Mouse (Mus musculus) stomach, embryonic 16.5 days (tissue): ENCODE data around the gene Hbq1a. TPM values are rescaled to one million over a fixed set of nuclear protein-coding genes. Genes with fewer than 3 reads are reported as not detected.
"Not testable (repeated sequence)": the region's sequence is repeated elsewhere in the genome, so short reads cannot be mapped to it uniquely, and the experiment has no call there.

Source experiments
- ATAC-seq: fragments of 200-750 bp; cut with Nextera tagmentation; 2 replicates; pipeline ENCODE4 v1.8.0; 2017; ENCODE audit warnings: moderate number of reproducible peaks, moderate TSS enrichment; ENCODE audit not compliant: insufficient read depth, low FRiP score
- H3K27ac ChIP-seq: fragments of 300-500 bp; sonication (generic); 2 replicates; pipeline ENCODE4 v1.5.1; 2014; ENCODE audit warnings: low read length
- H3K27me3 ChIP-seq: fragments of 300-500 bp; sonication (generic); 2 replicates; pipeline ENCODE4 v1.6.1; 2014; ENCODE audit warnings: low read length, control low read depth, mixed read lengths; ENCODE audit not compliant: control insufficient read depth, insufficient read depth
- H3K36me3 ChIP-seq: fragments of 300-500 bp; sonication (generic); 2 replicates; pipeline ENCODE4 v1.6.1; 2014; ENCODE audit warnings: low read length; ENCODE audit not compliant: control insufficient read depth, insufficient read depth
- H3K4me1 ChIP-seq: fragments of 300-500 bp; sonication (generic); 2 replicates; pipeline ENCODE4 v1.6.1; 2014; ENCODE audit warnings: low read length, control low read depth, mixed read lengths; ENCODE audit not compliant: control insufficient read depth, insufficient read depth
- H3K4me2 ChIP-seq: fragments of 300-500 bp; sonication (generic); 2 replicates; pipeline ENCODE4 v1.6.1; 2014; ENCODE audit warnings: low read depth, low read length, mixed read lengths
- H3K4me3 ChIP-seq: fragments of 300-500 bp; sonication (generic); replicated peaks from 2 replicates; pipeline ENCODE4 v1.5.1; 2014; ENCODE audit warnings: mild to moderate bottlenecking, low read length
- H3K9ac ChIP-seq: fragments of 300-500 bp; sonication (generic); 2 replicates; pipeline ENCODE4 v1.6.1; 2014; ENCODE audit warnings: low read length
- H3K9me3 ChIP-seq: fragments of 300-500 bp; sonication (generic); replicated peaks from 2 replicates; pipeline ENCODE4 v1.6.1; 2016; ENCODE audit warnings: low read length, control low read depth; ENCODE audit not compliant: control insufficient read depth
- WGBS: fragments of 180-500 bp; shearing (Covaris S2); extraction: QIAGEN DNeasy Blood & Tissue Kit; methylation state at CpG from one replicate; pipeline ENCODE4 v1.1.7; 2014; 5-methylcytosine and 5-hydroxymethylcytosine counted together
- polyA plus RNA-seq: library from polyadenylated mRNA; unstranded; fragments of >200 nt; fragmentation: Nextera tagmentation; extraction: Ambion mirVana; gene quantifications from 2 replicates; pipeline ENCODE4 v1.2.1, GENCODE M21; 2015

The Hbq1a gene
- polyA plus RNA-seq, 1 experiment from 2014 or later: 0.62 TPM

DNA sequence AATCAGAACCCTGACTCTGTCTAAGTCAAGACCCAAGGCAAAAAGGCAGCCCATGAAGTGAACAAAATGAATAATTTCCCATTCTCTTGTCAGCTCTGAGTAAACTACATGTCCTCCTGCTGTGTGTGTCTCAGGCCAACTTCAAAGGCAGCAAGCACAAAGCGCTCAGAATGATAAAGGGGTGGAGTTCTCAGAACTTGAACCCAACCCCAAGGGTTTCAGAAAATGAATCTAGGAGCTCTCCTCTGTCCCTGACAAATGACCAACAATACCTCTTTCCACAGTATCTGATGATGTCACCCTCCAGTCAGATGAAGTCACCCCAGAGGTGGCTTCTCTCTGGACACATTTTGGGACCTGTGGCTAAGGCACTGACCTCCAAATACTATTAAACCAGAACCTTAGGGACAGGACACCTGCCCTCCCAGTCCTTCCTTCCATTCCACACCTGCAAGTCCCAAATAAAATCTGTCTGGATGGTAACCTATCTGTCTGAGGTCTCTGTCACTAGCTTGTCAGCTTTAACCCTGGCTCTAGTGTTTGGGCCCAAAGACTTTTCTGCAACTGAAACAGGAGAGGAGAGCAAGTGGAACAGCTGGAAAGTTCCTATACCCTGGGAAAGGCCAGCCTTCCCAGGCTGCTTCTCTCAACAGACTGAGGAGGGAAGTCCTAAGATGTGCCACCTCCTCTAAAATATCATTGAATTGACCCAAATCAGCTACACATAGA is 18.3 kb upstream of the Hbq1a start:
- H3K9ac ChIP-seq: no peak overlapping the region
- ATAC-seq: no peak
- H3K36me3 ChIP-seq: no peaks in the 10 kb centered on the region
- H3K9me3 ChIP-seq: no peaks in the 10 kb centered on the region
- no peaks in the 10 kb centered on the region for H3K27me3 ChIP-seq
- no peak overlapping the region for H3K4me2 ChIP-seq
- no peak overlapping the region for H3K4me3 ChIP-seq
- no peak overlapping the region for H3K27ac ChIP-seq
- 72% methylated on average over 1 of the region's 1 CpGs for WGBS
- H3K4me1 ChIP-seq: no peaks in the 10 kb centered on the region

DNA sequence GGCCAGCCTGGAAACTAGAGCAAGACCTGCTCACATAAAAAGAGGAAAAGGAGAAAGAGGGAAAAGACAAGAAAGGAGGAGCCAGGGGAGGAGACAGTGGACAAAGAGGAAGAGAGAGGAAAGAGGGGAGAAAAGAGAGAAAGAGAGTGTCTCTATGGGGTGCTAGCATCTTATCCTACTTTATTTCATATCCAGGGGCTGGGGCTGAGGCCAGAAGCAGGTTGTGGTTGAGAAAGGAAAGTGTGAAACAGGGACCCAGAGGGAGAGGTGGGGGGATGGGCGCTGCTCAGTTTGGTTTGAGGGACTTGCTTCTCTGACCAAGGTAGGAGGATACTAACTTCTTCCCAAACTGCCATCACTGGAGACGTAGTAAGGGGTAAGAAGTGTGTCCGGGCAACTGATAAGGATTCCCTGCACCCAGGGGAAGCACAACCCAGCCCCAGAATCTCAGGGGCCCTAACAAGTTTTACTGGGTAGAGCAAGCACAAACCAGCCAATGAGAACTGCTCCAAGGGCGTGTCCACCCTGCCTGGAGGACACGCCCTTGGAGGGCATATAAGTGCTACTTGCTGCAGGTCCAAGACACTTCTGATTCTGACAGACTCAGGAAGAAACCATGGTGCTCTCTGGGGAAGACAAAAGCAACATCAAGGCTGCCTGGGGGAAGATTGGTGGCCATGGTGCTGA is 16.6 kb upstream of the Hbq1a start, which contains the start of gene Hba-a1:
Gene Hba-a1, plus strand, starts transcription at position 421 of the 687 bp plus-strand sequence.
- not testable (repeated sequence) for H3K4me3 ChIP-seq, H3K9ac ChIP-seq, H3K27me3 ChIP-seq, H3K36me3 ChIP-seq, H3K4me2 ChIP-seq, H3K9me3 ChIP-seq, H3K27ac ChIP-seq, H3K4me1 ChIP-seq
- peak; percentile 52 for ATAC-seq
- 64% methylated on average over 1 of the region's 5 CpGs for WGBS

DNA sequence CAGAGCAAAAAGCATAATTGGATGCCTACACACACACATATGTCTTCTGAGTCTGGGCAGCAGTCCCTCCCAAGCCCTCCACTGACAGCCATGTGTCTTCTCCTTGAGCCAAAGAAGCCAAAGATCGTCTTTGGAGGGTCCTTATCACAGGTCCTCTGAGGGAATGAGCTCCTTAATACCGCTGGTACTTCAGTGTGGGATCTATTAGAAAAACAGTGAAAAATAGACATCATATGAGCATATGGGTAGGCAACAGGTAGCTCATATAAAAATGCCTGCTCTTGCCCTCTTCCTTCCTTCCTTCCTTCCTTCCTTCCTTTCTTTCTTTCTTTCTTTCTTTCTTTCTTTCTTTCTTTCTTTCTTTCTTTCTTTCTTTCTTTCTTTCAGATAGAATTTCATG is 15.3 kb upstream of the Hbq1a start:
- ATAC-seq, H3K4me1 ChIP-seq, H3K27ac ChIP-seq, H3K36me3 ChIP-seq, H3K4me3 ChIP-seq, H3K9ac ChIP-seq, H3K9me3 ChIP-seq, H3K27me3 ChIP-seq, H3K4me2 ChIP-seq: not testable (repeated sequence)
- WGBS: 47% methylated on average over 2 of the region's 2 CpGs

DNA sequence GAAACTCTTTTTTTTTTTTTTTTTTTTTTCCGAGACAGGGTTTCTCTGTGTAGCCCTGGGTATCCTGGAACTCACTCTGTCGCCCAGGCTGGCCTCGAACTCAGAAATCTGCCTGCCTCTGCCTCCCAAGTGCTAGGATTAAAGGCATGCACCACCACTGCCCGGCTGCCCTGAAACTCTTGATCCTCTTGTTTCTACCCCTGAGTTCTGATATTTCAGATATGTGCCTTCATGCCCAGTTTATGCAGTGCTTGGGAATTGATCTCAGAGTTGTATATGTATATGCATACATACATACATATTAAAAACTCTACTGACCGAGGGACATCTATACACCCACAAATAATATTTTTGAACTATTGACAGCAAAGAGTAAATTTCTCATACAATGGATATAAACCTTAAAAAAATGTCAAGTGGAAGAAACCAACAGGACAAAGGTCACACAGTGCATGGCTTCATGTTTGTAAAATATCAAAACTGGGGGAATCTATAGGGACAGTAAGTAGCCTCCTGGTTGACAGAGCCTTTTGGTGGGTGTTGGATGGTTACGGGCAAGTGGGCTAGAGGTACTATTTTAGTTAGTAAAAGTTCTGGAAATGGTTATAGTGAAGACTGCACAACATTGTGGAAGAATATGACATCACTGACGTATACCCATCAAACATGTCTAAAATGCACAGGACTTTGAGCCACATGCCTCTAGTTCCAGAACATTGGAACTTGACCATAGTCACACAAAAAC is 14.7 kb upstream of the Hbq1a start:
- H3K9ac ChIP-seq: no peak overlapping the region

DNA sequence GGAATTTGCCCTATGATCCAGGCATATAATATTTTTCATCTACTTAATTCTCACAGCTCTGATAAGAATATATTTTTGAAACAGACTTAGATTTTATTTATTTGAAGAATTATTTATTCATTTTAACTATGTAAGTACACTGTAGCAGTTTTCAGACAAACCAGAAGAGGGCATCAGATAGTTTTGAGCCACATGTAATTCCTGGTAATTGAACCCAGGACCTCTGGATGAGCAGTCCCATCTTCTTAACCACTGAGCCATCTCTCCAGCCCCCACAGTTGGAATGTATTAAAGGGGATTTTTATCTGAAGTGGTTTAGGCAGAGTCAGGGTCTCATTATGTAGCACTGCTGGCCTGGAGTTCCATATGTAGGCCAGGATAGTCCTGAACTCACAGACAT is 14.0 kb upstream of the Hbq1a start:
- not testable (repeated sequence) for ATAC-seq

More for the DNA sequence above, 14.7 kb upstream of the Hbq1a start:
- peak; percentile 45 for ATAC-seq
- H3K27me3 ChIP-seq: 0 out of 2 replicates have a peak, but pooled peaks cover 4% of the 10 kb centered on the region
- no peak overlapping the region for H3K4me2 ChIP-seq
- no peaks in the 10 kb centered on the region for H3K9me3 ChIP-seq
- no peaks in the 10 kb centered on the region for H3K4me1 ChIP-seq
- H3K4me3 ChIP-seq: no peak overlapping the region
- no peak overlapping the region for H3K27ac ChIP-seq
- no peaks in the 10 kb centered on the region for H3K36me3 ChIP-seq
- WGBS: 75% methylated on average over 7 of the region's 7 CpGs

DNA sequence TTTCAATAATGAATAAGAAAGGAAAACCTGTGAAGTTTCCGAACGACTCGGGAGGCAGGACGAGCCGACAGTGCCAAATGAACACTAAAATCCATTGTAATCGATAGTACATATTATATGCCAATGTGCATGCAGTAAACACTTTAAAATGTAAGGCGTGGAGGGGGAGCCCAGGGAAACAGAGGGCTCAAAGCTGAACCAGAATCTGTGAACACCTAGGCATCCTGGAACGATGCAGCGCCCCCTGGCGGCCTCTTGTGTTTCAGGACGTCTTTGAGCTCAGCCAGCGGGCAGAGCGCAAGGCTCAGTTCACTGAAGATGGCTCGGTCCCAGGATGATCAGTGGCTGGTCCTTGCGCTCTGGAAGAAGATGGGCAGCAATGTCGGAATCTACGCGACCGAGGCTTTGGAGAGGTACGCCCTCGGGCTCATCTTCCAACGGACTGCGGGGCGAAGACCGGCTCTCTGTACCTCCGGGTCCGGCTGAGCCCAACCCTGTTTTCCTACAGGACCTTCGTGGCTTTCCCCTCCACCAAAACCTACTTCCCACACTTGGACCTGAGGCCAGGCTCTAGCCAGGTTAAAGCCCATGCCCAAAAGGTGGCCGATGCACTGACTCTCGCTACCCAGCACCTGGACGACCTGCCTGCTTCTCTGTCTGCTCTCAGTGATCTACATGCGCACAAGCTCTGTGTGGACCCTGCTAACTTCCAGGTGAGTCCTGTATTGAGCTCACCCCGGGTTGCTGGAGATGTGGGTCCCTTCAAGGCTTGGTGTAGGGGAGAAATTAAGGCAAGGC is 13.0 kb upstream of the Hbq1a start, which contains the start of gene Hbq1b:
Gene Hbq1b, plus strand, starts transcription at position 271 of the 798 bp plus-strand sequence.
- not testable (repeated sequence) for H3K27ac ChIP-seq, H3K36me3 ChIP-seq, H3K4me1 ChIP-seq, H3K27me3 ChIP-seq, H3K9ac ChIP-seq, H3K9me3 ChIP-seq
- H3K4me3 ChIP-seq: peak within 1 kb of the TSS; percentile 30
- peak within 1 kb of the TSS; percentile 50 for H3K4me2 ChIP-seq
- 18% methylated on average over 30 of the region's 33 CpGs for WGBS
- peak; percentile 41; the same call in 1 of the 2 replicates for ATAC-seq

More for the DNA sequence above, 14.0 kb upstream of the Hbq1a start:
- H3K36me3 ChIP-seq, H3K9me3 ChIP-seq, H3K9ac ChIP-seq, H3K4me1 ChIP-seq, H3K4me2 ChIP-seq, H3K27ac ChIP-seq, H3K4me3 ChIP-seq, H3K27me3 ChIP-seq: not testable (repeated sequence)

DNA sequence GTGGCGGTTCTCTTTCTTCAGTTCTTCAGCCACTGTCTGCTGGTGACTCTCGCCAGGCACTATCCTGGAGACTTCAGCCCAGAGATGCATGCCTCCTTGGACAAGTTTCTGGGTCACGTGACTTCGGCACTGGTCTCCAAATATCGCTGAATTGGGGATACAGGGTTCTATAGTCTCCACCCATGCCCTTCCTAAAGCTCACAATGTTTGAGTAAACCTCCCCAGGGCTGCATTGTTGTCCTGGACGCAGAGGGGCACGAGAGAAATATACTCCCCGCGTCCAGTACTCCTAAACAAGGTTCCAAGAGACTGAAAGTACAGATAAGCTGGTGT is 12.4 kb upstream of the Hbq1a start:
- Histone ChIP-seq H3K9ac (no peak overlapping the region), H3K9me3 (no peaks in the 10 kb centered on the region), H3K36me3 (no peaks in the 10 kb centered on the region), H3K4me3 (no peak overlapping the region), H3K27me3 (0 out of 2 replicates have a peak, but pooled peaks cover 4% of the 10 kb centered on the region), H3K27ac (no peak overlapping the region), H3K4me1 (no peaks in the 10 kb centered on the region), H3K4me2 (no peak overlapping the region)
- ATAC-seq: no peak
- 63% methylated on average over 9 of the region's 9 CpGs for WGBS

DNA sequence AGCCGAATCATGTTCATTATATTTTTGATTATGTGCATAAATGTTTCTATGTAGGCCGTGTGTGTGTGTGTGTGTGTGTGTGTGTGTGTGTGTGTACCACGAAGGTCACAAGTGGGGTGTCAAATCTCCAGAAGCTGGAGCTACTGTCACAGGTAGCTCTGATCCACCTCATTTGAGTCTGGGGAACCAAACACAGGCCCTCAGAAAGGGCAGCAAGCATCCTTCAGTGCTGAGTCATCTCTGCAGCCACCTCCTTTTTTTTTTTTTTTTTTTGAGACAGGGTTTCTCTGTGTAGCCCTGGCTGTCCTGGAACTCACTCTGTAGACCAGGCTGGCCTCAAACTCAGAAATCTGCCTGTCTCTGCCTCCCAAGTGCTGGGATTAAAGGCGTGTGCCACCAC is 7.0 kb upstream of the Hbq1a start:
- not testable (repeated sequence) for H3K36me3 ChIP-seq, ATAC-seq
- 82% methylated on average over 4 of the region's 4 CpGs for WGBS

More for the DNA sequence above, 7.0 kb upstream of the Hbq1a start:
- not testable (repeated sequence) for H3K27me3 ChIP-seq, H3K4me1 ChIP-seq, H3K4me2 ChIP-seq, H3K4me3 ChIP-seq, H3K9ac ChIP-seq, H3K27ac ChIP-seq, H3K9me3 ChIP-seq
